Mouse (Mus musculus): ENCODE measurements around the gene Mob3c. TPM values are rescaled to one million over a fixed set of nuclear protein-coding genes. Genes with fewer than 3 reads are reported as not detected.

Mob3c gene
- total RNA-seq, 1 experiment = 4.0 TPM

DNA sequence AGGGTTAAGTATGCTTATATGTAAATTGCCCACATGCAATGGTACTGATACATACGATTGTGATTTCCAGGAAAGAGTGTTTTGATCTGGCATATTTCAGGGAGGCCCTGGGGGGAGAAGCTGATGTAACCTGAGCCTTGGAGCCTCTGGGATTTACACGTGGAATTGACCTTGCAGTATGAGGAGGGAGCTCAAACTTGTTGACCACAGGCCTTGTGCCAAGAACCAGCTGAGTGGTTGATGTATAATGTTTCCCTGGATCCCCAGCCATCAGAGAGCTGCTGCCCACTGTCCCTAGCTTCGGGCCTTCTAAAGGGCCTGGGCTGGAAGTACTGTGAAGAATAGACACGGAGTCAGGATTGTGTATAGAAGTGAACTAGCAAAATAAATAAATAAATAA is 12.1 kb downstream of the Mob3c start:
- Histone ChIP-seq H3K9ac (ENCODE audit: insufficient read depth, low read depth, low read length, poor library complexity, severe bottlenecking) (no peak overlapping the region), H3K27ac (ENCODE audit: insufficient read depth, low read depth, low read length, poor library complexity, severe bottlenecking) (no peak overlapping the region), H3K36me3 (ENCODE audit: control insufficient read depth, insufficient read depth, low read length, poor library complexity, severe bottlenecking) (no peaks in the 10 kb centered on the region), H3K9me3 (ENCODE audit: control insufficient read depth, insufficient read depth, low read depth, low read length) (no peaks in the 10 kb centered on the region), H3K4me3 (ENCODE audit: insufficient read depth in 1 of 2, low read depth in 1 of 2, low read length in 2 of 2, poor library complexity in 1 of 2, severe bottlenecking in 1 of 2) (peak overlapping the region in 1 of 2 experiments; percentile 80; a peak in 2 of 4 replicates), H3K4me1 (ENCODE audit: control insufficient read depth in 2 of 2, insufficient read depth in 2 of 2, low read length in 2 of 2, poor library complexity in 1 of 2) (no peaks in the 10 kb centered on the region)
- in situ Hi-C loops (cut with MboI; ENCODE audit: low sequenced_read_pairs in 2 of 2, unreplicated experiment in 2 of 2) = no loop called here
- DNase-seq (ENCODE audit: low read depth, low spot score) = no peak
- TF ChIP-seq ZC3H11A (IDR thresholded peaks at IDR 0.05; ENCODE audit: borderline replicate concordance, low read depth, low read length) (no peak), CHD2 (IDR thresholded peaks at IDR 0.05; ENCODE audit: low read depth, low read length) (no peak), MAFK (IDR thresholded peaks at IDR 0.05; ENCODE audit: insufficient read depth, low read depth, low read length) (no peak), ZNF384 (IDR thresholded peaks at IDR 0.05; ENCODE audit: low read depth, low read length) (no peak), HCFC1 (IDR thresholded peaks at IDR 0.05; ENCODE audit: borderline replicate concordance, insufficient read depth, low read length) (no peak)

DNA sequence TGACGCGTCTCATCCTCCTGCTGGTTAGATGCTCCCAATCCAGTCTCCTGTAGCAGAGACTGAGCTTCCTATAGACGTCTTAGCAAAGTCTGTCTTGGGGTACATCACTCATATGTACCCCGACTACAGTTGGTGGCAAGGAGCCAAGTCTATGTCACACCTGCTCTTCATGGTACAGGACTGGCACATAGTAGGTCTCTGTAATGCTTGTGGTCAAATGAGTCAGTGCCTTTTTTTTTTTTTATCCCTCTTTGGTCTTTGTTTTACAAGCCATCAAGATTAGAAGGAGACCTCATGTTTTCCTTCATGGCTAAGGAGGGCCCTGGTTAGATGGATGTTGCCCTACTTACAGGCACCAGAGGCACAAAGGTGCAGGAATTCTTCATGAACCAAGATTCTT is 12.9 kb downstream of the Mob3c start:
- Histone ChIP-seq H3K4me1 (ENCODE audit: control insufficient read depth in 2 of 2, insufficient read depth in 2 of 2, low read length in 2 of 2, poor library complexity in 1 of 2) (no peaks in the 10 kb centered on the region), H3K4me3 (ENCODE audit: insufficient read depth in 1 of 2, low read depth in 1 of 2, low read length in 2 of 2, poor library complexity in 1 of 2, severe bottlenecking in 1 of 2) (no peak overlapping the region), H3K36me3 (ENCODE audit: control insufficient read depth, insufficient read depth, low read length, poor library complexity, severe bottlenecking) (no peaks in the 10 kb centered on the region), H3K9ac (ENCODE audit: insufficient read depth, low read depth, low read length, poor library complexity, severe bottlenecking) (no peak overlapping the region), H3K27ac (ENCODE audit: insufficient read depth, low read depth, low read length, poor library complexity, severe bottlenecking) (no peak overlapping the region), H3K9me3 (ENCODE audit: control insufficient read depth, insufficient read depth, low read depth, low read length) (no peaks in the 10 kb centered on the region)
- no peak for DNase-seq (ENCODE audit: low read depth, low spot score)
- in situ Hi-C loops (cut with MboI; ENCODE audit: low sequenced_read_pairs in 2 of 2, unreplicated experiment in 2 of 2) = no loop called here
- no peak for TF ChIP-seq ZC3H11A (IDR thresholded peaks at IDR 0.05; ENCODE audit: borderline replicate concordance, low read depth, low read length)
- TF ChIP-seq ZNF384 (IDR thresholded peaks at IDR 0.05; ENCODE audit: low read depth, low read length) = no peak
- no peak for TF ChIP-seq HCFC1 (IDR thresholded peaks at IDR 0.05; ENCODE audit: borderline replicate concordance, insufficient read depth, low read length)
- no peak for TF ChIP-seq CHD2 (IDR thresholded peaks at IDR 0.05; ENCODE audit: low read depth, low read length)
- TF ChIP-seq MAFK (IDR thresholded peaks at IDR 0.05; ENCODE audit: insufficient read depth, low read depth, low read length) = no peak

DNA sequence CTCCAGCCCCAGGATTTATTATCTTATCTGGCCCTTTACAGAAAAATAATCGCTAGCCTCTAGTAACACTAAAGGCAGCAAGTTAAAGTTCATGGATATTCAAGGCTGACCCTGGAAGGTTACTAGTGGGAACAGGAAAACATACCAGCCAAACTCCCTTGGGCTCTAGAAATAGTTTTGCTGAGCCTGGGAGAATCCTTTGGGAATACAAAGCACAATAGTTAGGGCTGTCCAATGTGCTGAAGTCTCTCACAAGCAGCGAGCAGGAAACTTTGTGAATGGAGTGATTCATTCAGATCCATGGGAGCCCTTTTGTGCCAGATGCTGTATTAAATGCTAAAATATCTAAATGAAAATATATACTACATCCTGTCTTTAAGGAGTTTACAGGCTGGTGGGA is 18.8 kb downstream of the Mob3c start:
- no peak overlapping the region for H3K27ac ChIP-seq (ENCODE audit: insufficient read depth, low read depth, low read length, poor library complexity, severe bottlenecking)
- TF ChIP-seq CHD2 (IDR thresholded peaks at IDR 0.05; ENCODE audit: low read depth, low read length) (no peak), MAFK (IDR thresholded peaks at IDR 0.05; ENCODE audit: insufficient read depth, low read depth, low read length) (no peak)
- no peak for DNase-seq (ENCODE audit: low read depth, low spot score)
- peaks cover 9% of the 10 kb centered on the region; the same call in 1 of the 2 replicates for H3K36me3 ChIP-seq (ENCODE audit: control insufficient read depth, insufficient read depth, low read length, poor library complexity, severe bottlenecking)
- no peaks in the 10 kb centered on the region for H3K9me3 ChIP-seq (ENCODE audit: control insufficient read depth, insufficient read depth, low read depth, low read length)
- H3K4me3 ChIP-seq (ENCODE audit: insufficient read depth in 1 of 2, low read depth in 1 of 2, low read length in 2 of 2, poor library complexity in 1 of 2, severe bottlenecking in 1 of 2) = no peak overlapping the region
- H3K9ac ChIP-seq (ENCODE audit: insufficient read depth, low read depth, low read length, poor library complexity, severe bottlenecking) = no peak overlapping the region
- in situ Hi-C loops (cut with MboI; ENCODE audit: low sequenced_read_pairs in 2 of 2, unreplicated experiment in 2 of 2) = no loop called here
- H3K4me1 ChIP-seq (ENCODE audit: control insufficient read depth in 2 of 2, insufficient read depth in 2 of 2, low read length in 2 of 2, poor library complexity in 1 of 2) = no peaks in the 10 kb centered on the region

DNA sequence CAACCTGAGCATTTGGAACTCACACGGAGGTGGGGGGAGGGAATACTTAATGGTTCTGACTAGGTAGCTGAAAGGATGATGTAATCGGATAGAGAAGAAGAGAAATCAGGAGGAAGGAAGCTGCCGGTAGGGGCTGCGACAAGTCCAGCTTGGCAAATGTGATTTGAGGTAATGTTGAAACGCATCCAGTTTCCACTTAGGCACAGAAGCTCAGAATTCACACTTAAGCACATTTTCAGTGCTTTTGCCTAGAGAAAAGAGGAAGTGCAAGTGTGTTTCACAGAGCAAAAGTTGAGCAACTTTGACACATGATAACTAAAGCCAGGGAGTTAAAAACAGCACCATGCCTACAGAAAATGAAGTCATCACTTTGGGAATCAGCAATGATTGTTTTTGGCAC is 19.5 kb downstream of the Mob3c start:
- Histone ChIP-seq H3K9ac (ENCODE audit: insufficient read depth, low read depth, low read length, poor library complexity, severe bottlenecking) (no peak overlapping the region), H3K27ac (ENCODE audit: insufficient read depth, low read depth, low read length, poor library complexity, severe bottlenecking) (no peak overlapping the region), H3K4me1 (ENCODE audit: control insufficient read depth in 2 of 2, insufficient read depth in 2 of 2, low read length in 2 of 2, poor library complexity in 1 of 2) (no peaks in the 10 kb centered on the region), H3K4me3 (ENCODE audit: insufficient read depth in 1 of 2, low read depth in 1 of 2, low read length in 2 of 2, poor library complexity in 1 of 2, severe bottlenecking in 1 of 2) (no peak overlapping the region), H3K9me3 (ENCODE audit: control insufficient read depth, insufficient read depth, low read depth, low read length) (no peaks in the 10 kb centered on the region), H3K36me3 (ENCODE audit: control insufficient read depth, insufficient read depth, low read length, poor library complexity, severe bottlenecking) (peaks cover 9% of the 10 kb centered on the region; the same call in 1 of the 2 replicates)
- no peak for DNase-seq (ENCODE audit: low read depth, low spot score)
- TF ChIP-seq ZC3H11A (IDR thresholded peaks at IDR 0.05; ENCODE audit: borderline replicate concordance, low read depth, low read length) (no peak), ZNF384 (IDR thresholded peaks at IDR 0.05; ENCODE audit: low read depth, low read length) (no peak), MAFK (IDR thresholded peaks at IDR 0.05; ENCODE audit: insufficient read depth, low read depth, low read length) (no peak), HCFC1 (IDR thresholded peaks at IDR 0.05; ENCODE audit: borderline replicate concordance, insufficient read depth, low read length) (no peak), CHD2 (IDR thresholded peaks at IDR 0.05; ENCODE audit: low read depth, low read length) (no peak)
- in situ Hi-C loops (cut with MboI; ENCODE audit: low sequenced_read_pairs in 2 of 2, unreplicated experiment in 2 of 2) = no loop called here

DNA sequence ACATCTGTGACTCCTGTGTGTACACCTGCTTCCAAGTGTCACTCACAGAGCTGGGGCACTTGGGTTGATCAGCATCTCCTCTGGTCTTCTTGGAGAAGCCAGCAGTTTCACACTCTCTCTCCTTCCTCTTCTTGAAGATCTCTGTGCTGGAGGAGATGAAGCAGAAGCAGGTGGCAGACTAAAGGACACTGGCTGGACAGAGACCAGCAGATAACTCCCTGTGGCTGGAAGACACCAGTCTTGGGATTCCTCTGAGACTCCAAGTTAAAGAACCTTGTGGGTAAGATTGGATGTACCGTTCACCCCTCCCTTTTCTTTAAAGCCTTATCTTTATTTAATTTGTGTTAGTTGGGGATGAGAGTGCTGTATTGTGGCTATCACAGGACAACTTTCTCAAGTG is 20.2 kb downstream of the Mob3c start:
- Histone ChIP-seq H3K36me3 (ENCODE audit: control insufficient read depth, insufficient read depth, low read length, poor library complexity, severe bottlenecking) (peaks cover 9% of the 10 kb centered on the region; the same call in 1 of the 2 replicates), H3K27ac (ENCODE audit: insufficient read depth, low read depth, low read length, poor library complexity, severe bottlenecking) (no peak overlapping the region), H3K9me3 (ENCODE audit: control insufficient read depth, insufficient read depth, low read depth, low read length) (no peaks in the 10 kb centered on the region), H3K4me1 (ENCODE audit: control insufficient read depth in 2 of 2, insufficient read depth in 2 of 2, low read length in 2 of 2, poor library complexity in 1 of 2) (no peaks in the 10 kb centered on the region), H3K4me3 (ENCODE audit: insufficient read depth in 1 of 2, low read depth in 1 of 2, low read length in 2 of 2, poor library complexity in 1 of 2, severe bottlenecking in 1 of 2) (no peak overlapping the region), H3K9ac (ENCODE audit: insufficient read depth, low read depth, low read length, poor library complexity, severe bottlenecking) (no peak overlapping the region)
- no peak for DNase-seq (ENCODE audit: low read depth, low spot score)
- in situ Hi-C loops (cut with MboI; ENCODE audit: low sequenced_read_pairs in 2 of 2, unreplicated experiment in 2 of 2) = no loop called here
- TF ChIP-seq ZNF384 (IDR thresholded peaks at IDR 0.05; ENCODE audit: low read depth, low read length) (no peak), CHD2 (IDR thresholded peaks at IDR 0.05; ENCODE audit: low read depth, low read length) (no peak), MAFK (IDR thresholded peaks at IDR 0.05; ENCODE audit: insufficient read depth, low read depth, low read length) (no peak), ZC3H11A (IDR thresholded peaks at IDR 0.05; ENCODE audit: borderline replicate concordance, low read depth, low read length) (no peak), HCFC1 (IDR thresholded peaks at IDR 0.05; ENCODE audit: borderline replicate concordance, insufficient read depth, low read length) (no peak)
